Mouse (Mus musculus) C2C12 (cell line): ENCODE measurements at regions not wholly inside any gene's neighbourhood (a gene's known extent, or its start where the extent isn't known, plus 50 kb on each side); places are given as distances from the start of the nearest gene placed in this dataset.

ENCODE experiments used
- CTCF ChIP-seq: IDR thresholded peaks from one replicate; pipeline ENCODE4 v1.5.1; 2011; ENCODE audit not compliant: control insufficient read depth, insufficient read depth, insufficient read length
- MAX ChIP-seq: IDR thresholded peaks from one replicate; pipeline ENCODE4 v1.6.1; 2011; ENCODE audit warnings: mild to moderate bottlenecking, control low read depth

DNA sequence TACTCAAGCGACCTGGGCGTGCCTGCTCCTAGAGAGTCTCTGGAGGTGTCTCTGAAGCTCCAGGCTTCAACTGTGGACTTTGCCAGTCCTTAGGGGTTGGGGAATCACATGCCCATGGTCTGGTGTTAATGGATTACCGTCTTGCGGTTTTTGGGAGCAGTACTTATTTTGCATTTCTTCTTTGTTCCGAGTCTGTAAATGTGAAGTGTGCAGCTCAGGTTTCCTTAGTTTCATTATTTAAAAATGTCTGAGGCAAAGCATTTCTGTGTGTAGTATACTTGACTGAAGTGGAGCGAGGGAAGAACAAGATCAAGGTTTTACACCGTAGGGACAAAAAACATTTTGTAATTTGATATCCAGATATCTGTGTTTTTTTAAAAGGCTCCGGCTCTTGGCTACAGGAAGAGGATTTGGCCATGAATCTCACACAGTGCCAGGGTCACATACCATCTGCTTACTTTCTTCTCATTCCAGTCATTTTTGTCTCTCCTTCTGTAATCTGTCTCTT, 231.0 kb downstream of the Igsf11 start:
- TF ChIP-seq CTCF (no peak), MAX (no peak)
